Mouse (Mus musculus) cerebellum, adult 2 months (tissue): Measurements from ENCODE around the gene Cd276. TPM values are rescaled to one million over a fixed set of nuclear protein-coding genes. Genes with fewer than 3 reads are reported as not detected.

Experiments
- DNase-seq, 2 experiments: peaks; one replicate each; pipeline ENCODE4 v3.0.0; 2021
- H3K27ac ChIP-seq: fragments of 200-500 bp; 2 replicates; pipeline ENCODE4 v1.5.1; 2012; ENCODE audit warnings: low read length, control low read depth, inconsistent platforms; ENCODE audit not compliant: insufficient read depth
- H3K27me3 ChIP-seq: fragments of 200-500 bp; 2 replicates; pipeline ENCODE4 v1.6.1; 2012; ENCODE audit warnings: inconsistent platforms, mild to moderate bottlenecking, low read length, moderate library complexity; ENCODE audit not compliant: control insufficient read depth, insufficient read depth
- H3K4me1 ChIP-seq: fragments of 200-500 bp; 2 replicates; pipeline ENCODE4 v1.6.1; 2011; ENCODE audit warnings: low read length; ENCODE audit not compliant: control insufficient read depth, insufficient read depth
- H3K4me3 ChIP-seq: fragments of 200-500 bp; replicated peaks from 2 replicates; pipeline ENCODE3; 2011; ENCODE audit warnings: mild to moderate bottlenecking, low read depth, low read length, control low read depth; ENCODE audit not compliant: insufficient read depth
- CTCF ChIP-seq: fragments of 200-500 bp; IDR thresholded peaks from 2 replicates; pipeline ENCODE4 v1.5.1; 2011; ENCODE audit warnings: low read depth, mild to moderate bottlenecking, control low read depth, low read length, moderate library complexity, borderline replicate concordance; ENCODE audit not compliant: insufficient read depth
- POLR2A ChIP-seq: fragments of 200-500 bp; IDR thresholded peaks from 2 replicates; pipeline ENCODE4 v1.6.1; 2011; ENCODE audit warnings: low read length, control low read depth, borderline replicate concordance; ENCODE audit not compliant: insufficient read depth
- WGBS: fragments of 180-500 bp; shearing (Covaris S2); methylation state at CpG from one replicate; pipeline ENCODE4 v1.1.7; 2018; 5-methylcytosine and 5-hydroxymethylcytosine counted together
- polyA plus RNA-seq: library from polyadenylated mRNA; depleted of rRNA; stranded (reverse); fragments of >200 nt; gene quantifications from 2 replicates; pipeline ENCODE4 v1.2.3, GENCODE M21; 2012; rRNA removed

The Cd276 gene
- 6.4 and 6.9 TPM in 2 replicates for polyA plus RNA-seq

DNA sequence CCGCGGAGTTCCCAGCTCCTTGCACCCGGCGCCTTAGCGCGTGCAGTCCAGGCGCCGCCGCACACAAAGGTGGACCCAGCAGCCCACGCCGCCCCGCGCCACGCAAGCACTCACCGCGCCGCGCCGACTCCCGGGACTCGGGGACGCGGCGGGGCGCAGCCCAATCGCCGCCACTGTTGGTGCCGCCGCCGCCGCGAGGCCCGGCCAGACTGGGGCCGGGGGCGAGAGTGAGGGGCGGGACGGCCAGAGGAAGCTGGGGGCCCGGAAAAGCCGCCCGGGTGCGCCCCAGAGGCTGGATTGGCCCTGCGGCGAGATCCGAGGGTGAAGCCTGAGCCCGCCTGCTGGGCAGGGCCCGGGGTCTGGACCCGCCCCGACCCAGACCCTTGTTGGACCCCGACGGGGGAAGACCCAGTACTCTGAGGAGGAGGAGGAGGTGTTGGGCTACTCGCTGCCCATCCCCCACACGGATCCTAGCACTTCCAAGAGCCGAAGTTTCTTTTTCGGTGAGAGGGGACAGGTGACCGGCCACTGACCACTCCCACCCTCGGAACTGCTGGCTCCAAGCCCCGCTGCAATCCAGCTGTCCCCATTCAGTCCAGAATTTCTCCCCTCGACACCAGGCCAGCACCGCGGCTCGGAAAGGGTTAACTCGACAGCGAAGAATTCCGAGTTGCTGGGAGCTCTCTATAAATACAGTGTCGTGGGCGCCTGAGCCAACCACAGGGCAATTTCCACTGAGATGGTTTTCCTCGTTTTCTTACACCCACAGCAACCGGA is at the start of gene Cd276:
TSS of gene Cd276 (minus strand) at position 530 of the 777 bp plus-strand sequence.
- H3K4me3 ChIP-seq: peak within 1 kb of the TSS; percentile 56

GRCm38 (mm10) chr9:58595313-58595712 is 40.1 kb upstream of the Cd276 start:
- 97% methylated on average over 1 of the region's 1 CpGs for WGBS
- no peaks in the 10 kb centered on the region for H3K27me3 ChIP-seq
- no peak overlapping the region for H3K4me3 ChIP-seq
- TF ChIP-seq CTCF (no peak), POLR2A (no peak)
- no peak overlapping the region for H3K27ac ChIP-seq
- peaks cover 8% of the 10 kb centered on the region for H3K4me1 ChIP-seq
- no peak for DNase-seq

More for the DNA sequence above, at the start of gene Cd276:
- H3K27me3 ChIP-seq: no peaks in the 10 kb centered on the region
- H3K27ac ChIP-seq: peak within 1 kb of the TSS; percentile 95
- WGBS: under 1% methylated on average over 67 of the region's 68 CpGs
- TF ChIP-seq CTCF: no peak
- TF ChIP-seq POLR2A: no peak
- DNase-seq: peak; percentile 71 to 78
- no peaks in the 10 kb centered on the region; the same call in 1 of the 2 replicates for H3K4me1 ChIP-seq

GRCm38 (mm10) chr9:58588657-58589056 is 33.4 kb upstream of the Cd276 start:
- WGBS: 83% methylated on average over 4 of the region's 4 CpGs
- no peak for DNase-seq
- no peak for TF ChIP-seq CTCF
- no peak for TF ChIP-seq POLR2A
- peaks cover 11% of the 10 kb centered on the region for H3K4me1 ChIP-seq
- no peaks in the 10 kb centered on the region for H3K27me3 ChIP-seq
- H3K4me3 ChIP-seq: no peak overlapping the region
- no peak overlapping the region for H3K27ac ChIP-seq

- H3K4me1 ChIP-seq: peaks cover 3% of the 10 kb centered on the region; the same call in 1 of the 2 replicates
- WGBS: 47% methylated on average over 1 of the region's 1 CpGs
- TF ChIP-seq CTCF: no peak
- TF ChIP-seq POLR2A: no peak
- H3K27me3 ChIP-seq: no peaks in the 10 kb centered on the region
- no peak overlapping the region for H3K27ac ChIP-seq
- DNase-seq: no peak
- peak overlapping the region; percentile 9 for H3K4me3 ChIP-seq
Measured at GRCm38 (mm10) chr9:58584323-58584722, 29.1 kb upstream of the Cd276 start.

GRCm38 (mm10) chr9:58583267-58583641 is 28.0 kb upstream of the Cd276 start:
- Histone ChIP-seq H3K4me3 (peak overlapping the region; percentile 87), H3K27me3 (no peaks in the 10 kb centered on the region), H3K27ac (peak overlapping the region; percentile 94; the same call in 1 of the 2 replicates), H3K4me1 (peaks cover 3% of the 10 kb centered on the region; the same call in 1 of the 2 replicates)
- no peak for TF ChIP-seq CTCF
- no peak for TF ChIP-seq POLR2A
- DNase-seq: peak; percentile 27 to 43
- under 1% methylated on average over 8 of the region's 8 CpGs for WGBS

DNA sequence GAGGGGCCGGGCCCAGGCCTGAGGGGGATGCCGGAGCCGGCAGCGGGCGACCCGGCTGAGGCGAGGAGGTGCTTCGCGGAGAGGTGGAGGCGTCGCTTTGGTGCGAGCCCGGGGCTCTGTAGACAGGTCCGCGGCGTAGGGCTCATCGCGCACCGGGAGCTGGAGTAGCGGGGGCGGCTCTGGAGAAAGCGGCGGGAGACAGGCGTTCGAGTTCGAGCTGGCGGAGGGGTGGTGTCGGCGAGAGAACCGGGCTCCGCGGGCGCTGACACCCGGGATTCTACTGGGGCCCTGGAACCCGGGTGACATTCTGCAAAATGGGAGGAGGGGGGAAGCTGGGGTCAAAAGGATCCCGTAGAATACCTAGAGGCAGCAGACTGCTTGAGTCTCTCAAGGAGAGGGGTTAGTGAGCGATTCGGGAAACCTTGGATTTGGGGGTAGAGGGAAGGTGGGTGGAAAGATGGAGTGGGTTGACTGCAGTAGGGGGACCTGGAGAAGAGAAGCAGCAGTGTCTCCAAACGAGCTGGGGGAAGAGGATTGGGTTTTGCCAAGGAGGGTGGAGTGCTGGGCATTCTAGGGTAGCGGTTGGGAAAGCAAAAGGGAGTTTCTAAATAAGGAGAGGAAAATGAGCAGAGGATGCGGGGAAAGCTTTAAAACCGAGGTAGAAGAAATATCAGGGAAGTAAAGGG is 27.5 kb upstream of the Cd276 start:
- peak; percentile 68 to 80 for DNase-seq
- H3K4me1 ChIP-seq: peaks cover 3% of the 10 kb centered on the region; the same call in 1 of the 2 replicates
- peak; percentile 20; the same call in 1 of the 2 replicates for TF ChIP-seq POLR2A
- TF ChIP-seq CTCF: no peak
- WGBS: under 1% methylated on average over 42 of the region's 42 CpGs
- H3K4me3 ChIP-seq: peak overlapping the region; percentile 87
- H3K27ac ChIP-seq: peak overlapping the region; percentile 94
- no peaks in the 10 kb centered on the region for H3K27me3 ChIP-seq

DNA sequence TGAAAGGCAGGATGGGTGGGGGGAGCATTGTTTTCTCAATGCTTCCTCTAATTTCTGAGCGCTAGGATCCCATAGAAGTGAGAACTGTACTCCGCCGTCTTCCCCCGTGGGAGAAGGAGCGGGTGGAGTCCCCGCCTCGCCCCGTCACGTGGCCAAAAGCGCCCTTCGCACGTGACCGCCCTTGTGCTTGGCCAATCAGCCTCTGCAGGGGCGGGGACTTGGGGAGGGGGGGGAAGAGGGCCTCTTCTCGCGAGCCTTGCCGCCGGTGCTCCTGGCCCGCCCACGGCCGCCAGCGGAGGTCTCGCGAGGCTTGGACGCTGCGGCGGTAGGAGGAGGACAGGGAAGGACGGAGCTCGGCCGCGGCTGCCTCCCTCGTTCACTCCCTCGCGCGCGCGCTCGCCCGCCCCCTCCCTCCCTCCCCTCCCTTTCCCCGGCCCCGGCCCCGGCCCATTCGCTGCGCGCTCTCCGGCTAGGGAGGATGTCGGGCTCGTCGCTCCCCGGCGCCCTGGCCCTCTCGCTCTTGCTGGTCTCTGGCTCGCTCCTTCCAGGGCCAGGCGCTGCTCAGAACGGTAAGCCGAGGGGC is 26.8 kb upstream of the Cd276 start, which contains the start of gene Nptn:
TSS of gene Nptn (plus strand) at position 283 of the 583 bp plus-strand sequence.
- peak within 1 kb of the TSS; percentile 87 for H3K4me3 ChIP-seq
- no peaks in the 10 kb centered on the region for H3K27me3 ChIP-seq
- TF ChIP-seq CTCF: no peak
- peak; percentile 78 for TF ChIP-seq POLR2A
- DNase-seq: peak; percentile 95 to 98
- H3K4me1 ChIP-seq: peaks cover 3% of the 10 kb centered on the region; the same call in 1 of the 2 replicates
- 2% methylated on average over 46 of the region's 56 CpGs for WGBS
- H3K27ac ChIP-seq: peak within 1 kb of the TSS; percentile 94
